Mouse (Mus musculus) layer of hippocampus, postnatal 25 days (tissue): ENCODE data around the gene Hdac9. TPM values are rescaled to one million over a fixed set of nuclear protein-coding genes. Genes with fewer than 3 reads are reported as not detected.

ENCODE experiments used
- DNase-seq, 2 experiments: peaks; one replicate each; pipeline ENCODE4 v3.0.0; 2022; ENCODE audit warnings: mixed read lengths in 2 of 2, low spot score in 1 of 2; ENCODE audit errors: extremely low spot score in 1 of 2
- total RNA-seq, 2 experiments: library from RNA; stranded (reverse); gene quantifications; 2 replicates each; pipeline ENCODE4 v1.2.3; 2021

The Hdac9 gene
- total RNA-seq, 2 experiments from 2014 or later = 33.2 to 40.1 TPM

- no peak for DNase-seq
Measured at GRCm38 (mm10) chr12:34619101-34619500, 297.8 kb downstream of the Hdac9 start.

GRCm38 (mm10) chr12:34618321-34618720 is 298.6 kb downstream of the Hdac9 start:
- DNase-seq = no peak

- no peak for DNase-seq
Measured at GRCm38 (mm10) chr12:34617836-34618235, 299.1 kb downstream of the Hdac9 start.

- DNase-seq = no peak
Measured at GRCm38 (mm10) chr12:34614796-34615195, 302.1 kb downstream of the Hdac9 start.

DNA sequence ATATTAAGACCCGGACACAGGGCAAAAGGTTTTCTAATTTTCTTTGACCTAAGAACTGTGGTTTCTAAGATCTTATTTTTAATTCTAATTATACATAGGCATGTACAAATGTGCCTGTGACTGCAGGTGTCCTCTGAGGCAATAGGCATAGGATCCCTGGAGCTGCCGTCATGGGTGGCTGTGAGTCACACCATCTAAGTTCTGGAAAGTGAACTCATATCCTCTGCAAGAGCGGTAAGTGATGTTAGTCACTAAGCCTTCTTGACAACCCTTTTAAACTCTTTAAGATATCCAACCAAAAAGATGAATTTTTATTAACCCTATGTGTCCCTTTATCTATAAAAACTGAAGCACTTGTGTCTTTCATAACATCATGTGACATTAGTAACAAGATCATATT is 304.4 kb downstream of the Hdac9 start:
- no peak for DNase-seq

GRCm38 (mm10) chr12:34604521-34604920 is 312.4 kb downstream of the Hdac9 start:
- no peak for DNase-seq

DNA sequence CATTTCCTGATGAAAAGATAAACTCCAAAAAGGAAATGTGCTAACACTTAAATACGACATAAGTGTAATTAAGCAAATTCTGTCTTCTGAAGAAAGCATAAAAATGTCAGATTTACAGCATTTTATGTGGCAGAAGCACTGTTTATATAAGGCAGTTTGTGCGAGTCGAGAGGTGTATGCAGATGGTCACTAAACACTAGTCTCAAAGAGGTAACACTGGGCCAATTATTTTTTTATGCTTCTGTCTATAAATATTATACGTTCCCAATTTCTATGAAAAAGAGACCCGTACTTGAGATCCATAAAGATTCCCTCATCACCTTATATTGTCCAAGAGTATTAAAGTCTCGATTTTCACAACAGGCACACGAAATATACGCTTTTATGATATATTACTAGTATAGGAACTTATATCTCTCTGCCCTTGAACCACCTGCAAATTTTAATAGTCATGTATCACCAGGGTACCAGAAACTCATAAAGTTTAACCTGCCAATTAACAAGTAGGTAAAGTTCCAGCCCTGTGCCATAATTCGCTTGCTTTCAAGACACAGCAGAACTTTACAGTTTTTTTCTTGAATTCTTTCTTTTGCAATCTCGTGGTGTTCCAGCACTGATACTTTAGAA is 322.6 kb downstream of the Hdac9 start:
- DNase-seq = no peak

DNA sequence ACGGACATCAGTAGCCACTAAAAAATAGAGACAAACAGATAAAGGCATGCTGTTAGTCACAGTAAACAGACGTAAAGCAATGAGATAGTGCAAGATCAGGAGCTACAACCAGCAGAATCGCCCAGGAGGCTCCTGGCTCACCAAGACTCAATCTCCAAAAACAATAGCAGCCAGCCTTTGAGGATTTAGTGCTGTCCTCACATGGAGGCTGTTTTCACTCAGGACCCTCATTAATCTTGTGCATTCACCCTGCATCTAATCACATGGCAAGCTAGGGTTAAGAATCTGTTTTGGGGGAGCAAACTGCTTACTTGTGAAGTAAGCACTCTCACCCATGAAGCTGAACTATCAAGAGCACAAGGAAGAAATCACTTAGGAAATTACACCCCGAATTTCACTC is 329.7 kb downstream of the Hdac9 start:
- DNase-seq = no peak

DNA sequence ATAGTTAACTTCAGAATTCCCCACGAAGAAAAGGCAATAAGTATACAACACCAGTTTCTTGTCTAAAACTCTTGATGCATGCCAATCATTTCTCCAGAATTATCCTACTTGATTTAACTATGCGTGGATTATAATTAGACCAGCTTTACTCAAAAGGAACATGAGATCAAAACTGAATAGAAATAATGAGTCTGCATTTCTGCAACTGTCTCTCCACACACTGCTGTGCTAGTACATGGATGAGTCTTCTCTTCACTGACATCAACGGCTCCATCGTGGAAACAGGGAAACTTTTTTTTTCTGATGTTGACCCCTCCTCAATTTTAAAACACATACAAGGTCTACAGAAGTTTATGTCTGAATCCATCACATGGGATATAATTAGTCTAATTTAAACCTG is 334.4 kb downstream of the Hdac9 start:
- no peak for DNase-seq

- DNase-seq = no peak
Measured at GRCm38 (mm10) chr12:34579220-34579619, 337.7 kb downstream of the Hdac9 start.

DNA sequence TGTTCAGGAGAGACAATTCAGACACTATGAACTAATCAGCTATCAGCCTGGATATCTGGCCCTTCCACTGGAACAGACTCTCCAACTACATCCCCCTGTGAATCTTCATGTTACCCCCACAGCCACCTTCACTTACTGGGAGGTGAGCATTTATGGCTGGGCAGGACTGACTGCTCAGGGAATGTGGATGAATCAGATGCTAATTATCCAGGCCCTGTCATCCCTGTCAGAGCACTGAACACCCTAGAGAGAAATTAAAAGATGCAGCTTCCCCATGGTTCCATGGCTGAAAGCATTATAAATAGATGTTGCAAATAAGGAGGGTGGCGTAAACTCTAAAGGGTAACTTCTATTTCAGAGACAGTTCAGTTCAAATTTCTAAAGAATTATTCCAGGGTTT is 345.8 kb downstream of the Hdac9 start:
- DNase-seq = no peak

DNA sequence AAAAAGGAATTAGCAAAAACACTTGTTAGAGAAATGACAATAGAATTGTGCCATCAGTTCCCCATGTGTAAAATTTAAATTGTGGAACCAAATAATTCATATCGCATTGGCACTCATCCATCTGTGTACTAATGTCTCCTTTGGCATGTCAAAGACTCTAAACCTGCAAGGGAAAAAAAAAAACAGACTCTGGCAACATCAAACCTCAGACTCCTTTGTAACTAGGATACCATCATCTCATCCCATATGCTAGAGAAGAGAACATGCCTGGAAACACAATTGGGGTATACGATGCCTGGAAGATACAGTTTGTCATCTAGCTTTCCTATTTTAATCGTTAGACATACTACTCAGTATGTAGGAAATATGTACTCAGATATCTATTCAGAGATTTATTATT is 347.4 kb downstream of the Hdac9 start:
- no peak for DNase-seq

- DNase-seq = no peak
Measured at GRCm38 (mm10) chr12:34569052-34569451, 347.8 kb downstream of the Hdac9 start.

DNA sequence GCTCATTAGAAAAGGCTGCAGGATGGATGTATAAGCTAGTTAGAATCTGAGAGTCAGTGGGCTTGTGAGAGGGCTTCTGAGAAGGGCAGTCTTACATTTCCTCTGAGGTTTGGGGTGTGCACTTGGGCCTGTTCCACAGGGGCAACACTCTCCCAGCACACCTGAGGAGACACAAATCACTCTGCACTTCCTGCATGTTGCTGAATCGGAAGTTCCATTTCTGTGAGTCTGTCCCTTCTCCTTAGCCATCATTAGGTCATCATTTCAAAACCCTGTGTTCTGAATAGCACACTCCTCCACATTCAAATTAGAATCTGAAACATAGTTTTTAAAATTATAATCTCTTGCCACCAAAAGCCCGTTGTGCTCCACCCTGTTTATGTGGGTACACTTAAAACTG is 354.6 kb downstream of the Hdac9 start:
- DNase-seq = no peak

DNA sequence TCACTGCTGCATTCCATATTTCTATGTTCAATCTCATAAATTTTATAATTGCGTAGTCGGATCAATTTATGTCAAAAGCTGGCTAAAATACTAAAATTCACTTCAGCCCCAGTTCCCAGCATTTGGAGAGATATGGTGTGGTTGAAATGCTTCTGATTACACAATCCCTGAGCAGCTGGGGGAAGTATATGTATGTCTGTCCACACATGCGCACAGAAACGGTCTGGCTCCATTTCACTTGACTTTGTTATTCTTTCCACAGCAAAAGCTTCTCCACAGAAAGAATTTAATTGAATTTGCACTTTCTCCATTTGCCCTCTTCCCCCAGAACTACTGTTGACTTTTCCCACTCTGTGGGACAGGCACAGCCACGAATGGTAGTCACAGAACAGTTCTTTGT is 357.9 kb downstream of the Hdac9 start:
- no peak for DNase-seq

- no peak for DNase-seq
Measured at GRCm38 (mm10) chr12:34554803-34555202, 362.1 kb downstream of the Hdac9 start.

GRCm38 (mm10) chr12:34550268-34550667 is 366.6 kb downstream of the Hdac9 start:
- DNase-seq = no peak

DNA sequence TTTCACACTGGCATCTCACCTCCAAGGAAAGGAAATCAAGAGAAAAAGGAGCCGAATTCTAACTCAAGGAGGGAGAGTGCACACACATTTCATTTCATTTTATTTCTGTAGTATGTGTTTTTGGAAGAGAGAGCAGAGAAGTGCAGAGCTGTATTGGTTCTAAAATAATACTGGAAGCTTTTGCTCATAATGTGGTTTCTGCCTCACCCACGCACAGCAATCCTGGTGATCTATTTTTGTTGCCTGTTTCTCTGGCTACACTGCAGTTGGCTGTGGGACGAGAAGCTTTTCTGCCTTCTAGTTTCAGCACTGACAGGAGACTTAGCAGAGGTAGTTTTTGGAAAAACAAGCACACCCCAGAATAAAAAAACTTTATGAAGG is 387.7 kb downstream of the Hdac9 start:
- DNase-seq = no peak

GRCm38 (mm10) chr12:34528201-34529164 is 388.4 kb downstream of the Hdac9 start:
- DNase-seq = no peak

DNA sequence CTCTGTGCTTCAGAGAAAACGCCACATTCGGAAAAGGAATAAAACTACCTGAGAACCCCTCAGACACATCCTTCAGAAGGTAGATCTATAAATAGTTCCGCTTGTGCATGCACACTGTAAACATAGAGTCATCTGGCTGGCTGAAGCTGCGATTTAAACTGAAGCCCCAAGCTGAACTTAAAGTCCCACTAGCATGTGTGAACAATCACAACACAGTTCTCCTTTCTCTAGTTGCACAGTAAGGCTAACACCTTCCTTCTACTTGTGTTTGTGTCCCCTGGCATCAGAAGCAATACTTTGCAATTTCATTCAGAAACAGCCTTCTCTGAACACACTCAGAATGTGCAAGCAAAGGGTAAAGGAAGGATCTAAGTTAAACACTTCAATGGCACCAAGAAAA is 389.1 kb downstream of the Hdac9 start:
- DNase-seq = no peak

- DNase-seq = no peak
Measured at GRCm38 (mm10) chr12:34521468-34521867, 395.4 kb downstream of the Hdac9 start.
